Mouse (Mus musculus) left cerebral cortex, adult 8-10 months (tissue): ENCODE measurements around the gene Kcne4. TPM values are rescaled to one million over a fixed set of nuclear protein-coding genes. Genes with fewer than 3 reads are reported as not detected.

Source experiments
- DNase-seq, 2 experiments: peaks; one replicate each; pipeline ENCODE4 v3.0.0; 2022; ENCODE audit warnings: low spot score in 2 of 2
- total RNA-seq, 4 experiments: library from RNA; stranded (reverse); gene quantifications; 2 replicates each; pipeline ENCODE4 v1.2.4; 2022

Kcne4 gene
- total RNA-seq, 4 experiments from 2014 or later, result 0.79 to 2.1 (median 1.2) TPM

GRCm38 (mm10) chr1:78859573-78859972 lies 43.0 kb downstream of the Kcne4 start:
- DNase-seq, result no peak

- no peak for DNase-seq
These were observed 43.5 kb downstream of the Kcne4 start for GRCm38 (mm10) chr1:78860056-78860455.

- no peak for DNase-seq
These were observed 45.7 kb downstream of the Kcne4 start for GRCm38 (mm10) chr1:78862281-78862680.

GRCm38 (mm10) chr1:78863833-78864232 lies 47.3 kb downstream of the Kcne4 start:
- peak in 1 of 2 experiments; percentile 24 for DNase-seq

GRCm38 (mm10) chr1:78864351-78864750 lies 47.8 kb downstream of the Kcne4 start:
- DNase-seq, result no peak

- DNase-seq, result no peak
These were observed 48.3 kb downstream of the Kcne4 start for GRCm38 (mm10) chr1:78864799-78865346.

- DNase-seq, result no peak
These were observed 49.4 kb downstream of the Kcne4 start for GRCm38 (mm10) chr1:78865991-78866390.

- no peak for DNase-seq
These were observed 49.9 kb downstream of the Kcne4 start for GRCm38 (mm10) chr1:78866455-78866854.

Other genes with a start within 250 kb of the Kcne4 start
- 100 to 1,000 TPM; 161 to 175 (median 167) TPM for gene Acsl3, start 158.9 kb upstream of the Kcne4 start, total RNA-seq
- 10 to 100 TPM; 15.6 to 18.7 (median 16.1) TPM for gene Utp14b, start 158.7 kb upstream of the Kcne4 start, total RNA-seq